Mouse (Mus musculus): ENCODE measurements around the gene Car15. TPM values are rescaled to one million over a fixed set of nuclear protein-coding genes. Genes with fewer than 3 reads are reported as not detected.

The Car15 gene
- polyA plus RNA-seq, 1 experiment, result 0.62 TPM

- TF ChIP-seq GATA1 (IDR thresholded peaks at IDR 0.05; ENCODE audit: low read length), result no peak
Measured at GRCm38 (mm10) chr16:17797812-17798311, 40.3 kb downstream of the Car15 start.

GRCm38 (mm10) chr16:17796971-17797811 lies 41.0 kb downstream of the Car15 start, which contains the start of gene Scarf2:
Scarf2 (plus strand) TSS chr16:17797282.
- no peak for TF ChIP-seq GATA1 (IDR thresholded peaks at IDR 0.05; ENCODE audit: low read length)

- TF ChIP-seq GATA1 (IDR thresholded peaks at IDR 0.05; ENCODE audit: low read length), result no peak
Measured at GRCm38 (mm10) chr16:17796519-17796918, 41.6 kb downstream of the Car15 start.

DNA sequence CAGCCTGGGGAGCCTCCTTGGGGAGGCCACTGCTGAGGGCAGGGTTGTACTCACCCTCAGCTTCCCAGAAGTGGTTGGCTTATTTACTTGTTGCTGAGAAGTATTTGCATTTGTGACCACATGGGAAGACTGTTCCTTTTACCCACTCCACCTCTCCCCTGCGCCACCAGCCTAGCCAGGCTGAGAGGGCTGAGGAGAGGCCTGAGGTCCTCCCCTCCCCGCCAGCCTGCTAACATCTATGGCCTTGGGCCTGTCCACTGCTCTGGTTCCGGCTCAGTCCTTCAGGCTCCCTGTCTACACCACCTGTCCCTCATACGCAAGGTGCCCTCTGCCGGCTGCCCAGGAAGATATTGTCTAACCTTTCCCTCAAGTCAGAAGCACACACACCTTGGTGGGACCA lies 42.5 kb downstream of the Car15 start:
- TF ChIP-seq GATA1 (IDR thresholded peaks at IDR 0.05; ENCODE audit: low read length), result no peak

GRCm38 (mm10) chr16:17794047-17794446 lies 44.1 kb downstream of the Car15 start:
- TF ChIP-seq GATA1 (IDR thresholded peaks at IDR 0.05; ENCODE audit: low read length), result no peak

GRCm38 (mm10) chr16:17792728-17793127 lies 45.4 kb downstream of the Car15 start:
- TF ChIP-seq GATA1 (IDR thresholded peaks at IDR 0.05; ENCODE audit: low read length), result no peak

- no peak for TF ChIP-seq GATA1 (IDR thresholded peaks at IDR 0.05; ENCODE audit: low read length)
Measured at GRCm38 (mm10) chr16:17785337-17785736, 52.8 kb downstream of the Car15 start.

Other genes with a start within 250 kb of the Car15 start
- gene Smpd4, start 219.0 kb downstream of the Car15 start, polyA plus RNA-seq (2012), result 16.9 and 31.4 TPM in 2 replicates
- gene Ccdc74a, start 191.9 kb downstream of the Car15 start, polyA plus RNA-seq (2012), result 6.1 and 7.5 TPM in 2 replicates
- gene Med15, start 105.5 kb downstream of the Car15 start, polyA plus RNA-seq (2012), result 176 and 227 TPM in 2 replicates
- gene Klhl22, start 78.7 kb downstream of the Car15 start, polyA plus RNA-seq (2012), result not detected in 2 replicates
- not detected in 2 replicates for gene Scarf2, start 41.1 kb downstream of the Car15 start, polyA plus RNA-seq (2012)
- gene B830017H08Rik, start 5.2 kb downstream of the Car15 start, polyA plus RNA-seq (2012), result not detected in 2 replicates
- gene Gm20518, start 53.3 kb upstream of the Car15 start, polyA plus RNA-seq (2012), result 0.28 and 0.68 TPM in 2 replicates
- gene Tssk1, start 55.9 kb upstream of the Car15 start, polyA plus RNA-seq (2012), result not detected in 2 replicates
- gene Dgcr2, start 60.2 kb upstream of the Car15 start, polyA plus RNA-seq (2012), result 17.4 and 26.3 TPM in 2 replicates
- not detected in 2 replicates for gene Tssk2, start 60.3 kb upstream of the Car15 start, polyA plus RNA-seq (2012)
- 25.9 and 26.0 TPM in 2 replicates for gene Ess2, start 73.0 kb upstream of the Car15 start, polyA plus RNA-seq (2012)
- gene Gsc2, start 76.7 kb upstream of the Car15 start, polyA plus RNA-seq (2012), result not detected in 2 replicates
- 219 and 287 TPM in 2 replicates for gene Slc25a1, start 89.9 kb upstream of the Car15 start, polyA plus RNA-seq (2012)
- not detected in 2 replicates for gene Vpreb2, start 142.1 kb upstream of the Car15 start, polyA plus RNA-seq (2012)
- 41.0 and 45.2 TPM in 2 replicates for gene Dgcr6, start 214.5 kb upstream of the Car15 start, polyA plus RNA-seq (2012)